Mouse (Mus musculus) neural tube, embryonic 14.5 days (tissue): ENCODE measurements at regions not wholly inside any gene's neighbourhood (a gene's known extent, or its start where the extent isn't known, plus 50 kb on each side); places are given as distances from the start of the nearest gene placed in this dataset.

ENCODE experiments used
- ATAC-seq: fragments of 200-750 bp; cut with Nextera tagmentation; 2 replicates; pipeline ENCODE4 v1.8.0; 2017; ENCODE audit warnings: low read depth, mild to moderate bottlenecking, moderate TSS enrichment, moderate library complexity
- H3K27ac ChIP-seq: fragments of 300-500 bp; sonication (generic); 2 replicates; pipeline ENCODE4 v1.5.1; 2014; ENCODE audit warnings: low read depth, mild to moderate bottlenecking, control low read depth, low read length, moderate library complexity, mixed read lengths
- H3K27me3 ChIP-seq: fragments of 300-500 bp; sonication (generic); 2 replicates; pipeline ENCODE4 v1.6.1; 2014; ENCODE audit warnings: low read length; ENCODE audit not compliant: control insufficient read depth, insufficient read depth
- H3K36me3 ChIP-seq: fragments of 300-500 bp; sonication (generic); 2 replicates; pipeline ENCODE4 v1.6.1; 2014; ENCODE audit warnings: low read length, mixed read lengths; ENCODE audit not compliant: control insufficient read depth, insufficient read depth
- H3K4me1 ChIP-seq: fragments of 300-500 bp; sonication (generic); 2 replicates; pipeline ENCODE4 v1.6.1; 2014; ENCODE audit warnings: low read length; ENCODE audit not compliant: control insufficient read depth, insufficient read depth
- H3K4me2 ChIP-seq: fragments of 300-500 bp; sonication (generic); 2 replicates; pipeline ENCODE4 v1.6.1; 2014; ENCODE audit warnings: mild to moderate bottlenecking, low read depth, low read length, control low read depth
- H3K4me3 ChIP-seq: fragments of 300-500 bp; sonication (generic); 2 replicates; pipeline ENCODE4 v1.5.1; 2014; ENCODE audit warnings: low read depth, low read length, control low read depth, mixed read lengths
- H3K9ac ChIP-seq: fragments of 300-500 bp; sonication (generic); replicated peaks from 2 replicates; pipeline ENCODE4 v1.6.1; 2014; ENCODE audit warnings: low read depth, mild to moderate bottlenecking, control low read depth, low read length, mixed read lengths
- H3K9me3 ChIP-seq: fragments of 300-500 bp; sonication (generic); 2 replicates; pipeline ENCODE4 v1.6.1; 2016; ENCODE audit warnings: low read length; ENCODE audit not compliant: control insufficient read depth
- WGBS: fragments of 180-500 bp; shearing (Covaris S2); extraction: QIAGEN DNeasy Blood & Tissue Kit; methylation state at CpG from one replicate; pipeline ENCODE4 v1.1.7; 2014; 5-methylcytosine and 5-hydroxymethylcytosine counted together

- no peak overlapping the region for H3K4me2 ChIP-seq
- no peak overlapping the region for H3K27ac ChIP-seq
- H3K9me3 ChIP-seq = no peaks in the 10 kb centered on the region
- no peak overlapping the region for H3K4me3 ChIP-seq
- H3K36me3 ChIP-seq = no peaks in the 10 kb centered on the region
- H3K9ac ChIP-seq = no peak overlapping the region
- H3K4me1 ChIP-seq = no peaks in the 10 kb centered on the region
- ATAC-seq = no peak
- H3K27me3 ChIP-seq = no peaks in the 10 kb centered on the region
Observed at GRCm38 (mm10) chr5:47185868-47186267, 797.1 kb upstream of the Slit2 start.

- H3K4me3 ChIP-seq = no peak overlapping the region
- H3K4me2 ChIP-seq = no peak overlapping the region
- 75% methylated on average over 3 of the region's 3 CpGs for WGBS
- H3K27me3 ChIP-seq = no peaks in the 10 kb centered on the region
- no peaks in the 10 kb centered on the region for H3K4me1 ChIP-seq
- H3K36me3 ChIP-seq = no peaks in the 10 kb centered on the region
- H3K27ac ChIP-seq = no peak overlapping the region
- ATAC-seq = no peak
- no peak overlapping the region for H3K9ac ChIP-seq
- no peaks in the 10 kb centered on the region for H3K9me3 ChIP-seq
Observed at GRCm38 (mm10) chr5:47202164-47202914, 780.6 kb upstream of the Slit2 start.

GRCm38 (mm10) chr5:47202915-47203296 is 780.0 kb upstream of the Slit2 start:
- ATAC-seq = no peak
- H3K9ac ChIP-seq = no peak overlapping the region

GRCm38 (mm10) chr5:47210542-47210941 is 772.4 kb upstream of the Slit2 start:
- 40% methylated on average over 1 of the region's 1 CpGs for WGBS
- Histone ChIP-seq H3K4me3 (no peak overlapping the region), H3K9me3 (no peaks in the 10 kb centered on the region), H3K27me3 (no peaks in the 10 kb centered on the region), H3K4me2 (no peak overlapping the region), H3K36me3 (no peaks in the 10 kb centered on the region), H3K4me1 (no peaks in the 10 kb centered on the region), H3K27ac (no peak overlapping the region), H3K9ac (no peak overlapping the region)
- ATAC-seq = peak; percentile 51; the same call in 1 of the 2 replicates

More at GRCm38 (mm10) chr5:47202915-47203296, 780.0 kb upstream of the Slit2 start:
- Histone ChIP-seq H3K36me3 (no peaks in the 10 kb centered on the region), H3K27me3 (no peaks in the 10 kb centered on the region), H3K27ac (no peak overlapping the region), H3K4me1 (no peaks in the 10 kb centered on the region), H3K9me3 (no peaks in the 10 kb centered on the region), H3K4me2 (no peak overlapping the region), H3K4me3 (no peak overlapping the region)
- WGBS = 94% methylated on average over 1 of the region's 1 CpGs

- ATAC-seq = no peak
- H3K4me3 ChIP-seq = no peak overlapping the region
- no peaks in the 10 kb centered on the region for H3K9me3 ChIP-seq
- no peak overlapping the region for H3K27ac ChIP-seq
- no peak overlapping the region for H3K4me2 ChIP-seq
- no peaks in the 10 kb centered on the region for H3K4me1 ChIP-seq
- H3K9ac ChIP-seq = no peak overlapping the region
- H3K36me3 ChIP-seq = no peaks in the 10 kb centered on the region
- H3K27me3 ChIP-seq = no peaks in the 10 kb centered on the region
Observed at GRCm38 (mm10) chr5:47215421-47215820, 767.5 kb upstream of the Slit2 start.

GRCm38 (mm10) chr5:47225247-47225646 is 757.7 kb upstream of the Slit2 start:
- 68% methylated on average over 1 of the region's 1 CpGs for WGBS

GRCm38 (mm10) chr5:47236094-47236493 is 746.8 kb upstream of the Slit2 start:
- H3K4me2 ChIP-seq = no peak overlapping the region
- no peaks in the 10 kb centered on the region for H3K36me3 ChIP-seq
- no peak for ATAC-seq
- WGBS = 86% methylated on average over 1 of the region's 1 CpGs
- no peaks in the 10 kb centered on the region for H3K4me1 ChIP-seq
- no peak overlapping the region for H3K9ac ChIP-seq
- H3K9me3 ChIP-seq = no peaks in the 10 kb centered on the region
- no peak overlapping the region for H3K27ac ChIP-seq
- H3K4me3 ChIP-seq = no peak overlapping the region
- no peaks in the 10 kb centered on the region for H3K27me3 ChIP-seq

More at GRCm38 (mm10) chr5:47225247-47225646, 757.7 kb upstream of the Slit2 start:
- H3K27ac ChIP-seq = no peak overlapping the region
- H3K27me3 ChIP-seq = no peaks in the 10 kb centered on the region
- ATAC-seq = no peak
- H3K4me3 ChIP-seq = no peak overlapping the region
- H3K36me3 ChIP-seq = no peaks in the 10 kb centered on the region
- no peak overlapping the region for H3K9ac ChIP-seq
- H3K4me1 ChIP-seq = no peaks in the 10 kb centered on the region
- no peak overlapping the region for H3K4me2 ChIP-seq
- no peaks in the 10 kb centered on the region for H3K9me3 ChIP-seq

- ATAC-seq = no peak
- no peaks in the 10 kb centered on the region for H3K27me3 ChIP-seq
- no peak overlapping the region for H3K4me2 ChIP-seq
- no peaks in the 10 kb centered on the region for H3K36me3 ChIP-seq
- no peak overlapping the region for H3K9ac ChIP-seq
- H3K4me1 ChIP-seq = no peaks in the 10 kb centered on the region
- 50% methylated on average over 2 of the region's 2 CpGs for WGBS
- no peaks in the 10 kb centered on the region for H3K9me3 ChIP-seq
- no peak overlapping the region for H3K27ac ChIP-seq
- no peak overlapping the region for H3K4me3 ChIP-seq
Observed at GRCm38 (mm10) chr5:47240060-47240459, 742.9 kb upstream of the Slit2 start.

- H3K36me3 ChIP-seq = no peaks in the 10 kb centered on the region
- no peak overlapping the region for H3K27ac ChIP-seq
- WGBS = 76% methylated on average over 7 of the region's 7 CpGs
- no peak for ATAC-seq
- H3K4me3 ChIP-seq = no peak overlapping the region
- H3K4me1 ChIP-seq = no peaks in the 10 kb centered on the region
- H3K9ac ChIP-seq = no peak overlapping the region
- H3K9me3 ChIP-seq = no peaks in the 10 kb centered on the region
- H3K27me3 ChIP-seq = no peaks in the 10 kb centered on the region
- H3K4me2 ChIP-seq = no peak overlapping the region
Observed at GRCm38 (mm10) chr5:47240586-47240985, 742.4 kb upstream of the Slit2 start.
